Mouse (Mus musculus) thymus, postnatal 4 days (tissue): ENCODE measurements around the gene Serpinb9b.
"Not testable (repeated sequence)": the region's sequence is repeated elsewhere in the genome, so short reads cannot be mapped to it uniquely, and the experiment has no call there.

Experiments
- DNase-seq: peaks from one replicate; pipeline ENCODE4 v3.0.0; 2021

The Serpinb9b gene

GRCm38 (mm10) chr13:33027244-33027643 lies at the start of gene Serpinb9b:
TSS of gene Serpinb9b (plus strand) at chr13:33027416.
- no peak for DNase-seq

GRCm38 (mm10) chr13:32982556-32983042 lies 44.6 kb upstream of the Serpinb9b start:
- DNase-seq: no peak

GRCm38 (mm10) chr13:32986256-32986655 lies 41.0 kb upstream of the Serpinb9b start:
- no peak for DNase-seq

- peak; percentile 48 for DNase-seq
Observed at GRCm38 (mm10) chr13:32993152-32993893, 33.9 kb upstream of the Serpinb9b start.

- DNase-seq: no peak
Observed at GRCm38 (mm10) chr13:32993894-32994242, 33.3 kb upstream of the Serpinb9b start.

- DNase-seq: no peak
Observed at GRCm38 (mm10) chr13:32995051-32995450, 32.2 kb upstream of the Serpinb9b start.

GRCm38 (mm10) chr13:33001341-33001740 lies 25.9 kb upstream of the Serpinb9b start:
- DNase-seq: no peak

- DNase-seq: no peak
Observed at GRCm38 (mm10) chr13:33002950-33003349, 24.3 kb upstream of the Serpinb9b start, which contains the start of gene Serpinb9. TSS of gene Serpinb9 (plus strand) at chr13:33003250.

GRCm38 (mm10) chr13:33003523-33004413 lies 23.4 kb upstream of the Serpinb9b start:
- DNase-seq: no peak

GRCm38 (mm10) chr13:33004414-33005105 lies 22.7 kb upstream of the Serpinb9b start:
- DNase-seq: peak; percentile 84

- DNase-seq: no peak
Observed at GRCm38 (mm10) chr13:33005501-33006075, 21.6 kb upstream of the Serpinb9b start.

- no peak for DNase-seq
Observed at GRCm38 (mm10) chr13:33006555-33006954, 20.7 kb upstream of the Serpinb9b start.

GRCm38 (mm10) chr13:33012395-33012794 lies 14.8 kb upstream of the Serpinb9b start:
- DNase-seq: no peak

- no peak for DNase-seq
Observed at GRCm38 (mm10) chr13:33013271-33013670, 13.9 kb upstream of the Serpinb9b start.

GRCm38 (mm10) chr13:33022371-33022770 lies 4.8 kb upstream of the Serpinb9b start:
- no peak for DNase-seq

- no peak for DNase-seq
Observed at GRCm38 (mm10) chr13:33026427-33027057, 674 bp upstream of the Serpinb9b start.

- no peak for DNase-seq
Observed at GRCm38 (mm10) chr13:33028146-33028545, 930 bp downstream of the Serpinb9b start.

- no peak for DNase-seq
Observed at GRCm38 (mm10) chr13:33028550-33028949, 1.3 kb downstream of the Serpinb9b start.

- DNase-seq: not testable (repeated sequence)
Observed at GRCm38 (mm10) chr13:33029478-33029877, 2.3 kb downstream of the Serpinb9b start.

GRCm38 (mm10) chr13:33030281-33030680 lies 3.1 kb downstream of the Serpinb9b start:
- DNase-seq: no peak

GRCm38 (mm10) chr13:33035506-33035905 lies 8.3 kb downstream of the Serpinb9b start:
- DNase-seq: no peak

- DNase-seq: no peak
Observed at GRCm38 (mm10) chr13:33043542-33043941, 16.3 kb downstream of the Serpinb9b start.
